Mouse (Mus musculus) hindbrain, embryonic 10.5 days (tissue): Measurements from ENCODE around the gene Vps11. TPM values are rescaled to one million over a fixed set of nuclear protein-coding genes. Genes with fewer than 3 reads are reported as not detected.
"Not testable (repeated sequence)": the region's sequence is repeated elsewhere in the genome, so short reads cannot be mapped to it uniquely, and the experiment has no call there.

Experiments
- DNase-seq: peaks from one replicate; pipeline ENCODE4 v3.0.0-alpha.2; 2017; ENCODE audit warnings: low spot score
- H3K27ac ChIP-seq: fragments of 300-500 bp; sonication (generic); 2 replicates; pipeline ENCODE4 v1.5.1; 2016; ENCODE audit warnings: mild to moderate bottlenecking, moderate library complexity
- H3K27me3 ChIP-seq: fragments of 300-500 bp; sonication (generic); 2 replicates; pipeline ENCODE4 v1.6.1; 2016; ENCODE audit warnings: mild to moderate bottlenecking; ENCODE audit not compliant: poor library complexity, insufficient read depth, severe bottlenecking
- H3K36me3 ChIP-seq: fragments of 300-500 bp; sonication (generic); 2 replicates; pipeline ENCODE4 v1.6.1; 2016; ENCODE audit warnings: mild to moderate bottlenecking, moderate library complexity
- H3K4me1 ChIP-seq: fragments of 300-500 bp; sonication (generic); replicated peaks from 2 replicates; pipeline ENCODE4 v1.6.1; 2016; ENCODE audit warnings: mild to moderate bottlenecking
- H3K4me3 ChIP-seq: fragments of 300-500 bp; sonication (generic); 2 replicates; pipeline ENCODE4 v1.5.1; 2016; ENCODE audit warnings: mild to moderate bottlenecking, moderate library complexity
- H3K9me3 ChIP-seq: fragments of 300-500 bp; sonication (generic); 2 replicates; pipeline ENCODE4 v1.6.1; 2016; ENCODE audit warnings: mild to moderate bottlenecking, moderate library complexity
- WGBS: fragments of 180-500 bp; shearing (Covaris S2); methylation state at CpG from one replicate; pipeline ENCODE4 v1.1.7; 2016; 5-methylcytosine and 5-hydroxymethylcytosine counted together
- polyA plus RNA-seq: library from polyadenylated mRNA; unstranded; fragments of >200 nt; fragmentation: Nextera tagmentation; extraction: Ambion mirVana; gene quantifications from 2 replicates; pipeline ENCODE4 v1.2.1, GENCODE M21; 2016

The Vps11 gene
- polyA plus RNA-seq, 1 experiment from 2014 or later = 34.8 TPM

GRCm38 (mm10) chr9:44338574-44338973, 22.9 kb downstream of the Vps11 start:
- Histone ChIP-seq H3K36me3 (peaks cover 65% of the 10 kb centered on the region), H3K27ac (no peak overlapping the region), H3K9me3 (0 out of 2 replicates have a peak, but pooled peaks cover 4% of the 10 kb centered on the region), H3K27me3 (no peaks in the 10 kb centered on the region), H3K4me3 (no peak overlapping the region), H3K4me1 (peaks cover 34% of the 10 kb centered on the region)
- DNase-seq = no peak
- 83% methylated on average over 5 of the region's 5 CpGs for WGBS

- no peaks in the 10 kb centered on the region for H3K27me3 ChIP-seq
- H3K36me3 ChIP-seq = peaks cover 75% of the 10 kb centered on the region
- peaks cover 24% of the 10 kb centered on the region for H3K4me1 ChIP-seq
- H3K4me3 ChIP-seq = peak overlapping the region; percentile 99
- DNase-seq = peak; percentile 34
- WGBS = 72% methylated on average over 9 of the region's 9 CpGs
- peak overlapping the region; percentile 40; the same call in 1 of the 2 replicates for H3K27ac ChIP-seq
- H3K9me3 ChIP-seq = peaks cover 11% of the 10 kb centered on the region
Measured at GRCm38 (mm10) chr9:44337436-44338169, 23.9 kb downstream of the Vps11 start.

GRCm38 (mm10) chr9:44336964-44337363, 24.5 kb downstream of the Vps11 start:
- 79% methylated on average over 3 of the region's 3 CpGs for WGBS
- peak overlapping the region; percentile 99 for H3K4me3 ChIP-seq
- H3K36me3 ChIP-seq = peaks cover 77% of the 10 kb centered on the region
- H3K27ac ChIP-seq = peak overlapping the region; percentile 40; the same call in 1 of the 2 replicates
- no peaks in the 10 kb centered on the region for H3K27me3 ChIP-seq
- no peak for DNase-seq
- H3K4me1 ChIP-seq = peaks cover 18% of the 10 kb centered on the region
- H3K9me3 ChIP-seq = peaks cover 11% of the 10 kb centered on the region

- H3K4me3 ChIP-seq = peak overlapping the region; percentile 99
- peaks cover 77% of the 10 kb centered on the region for H3K36me3 ChIP-seq
- H3K4me1 ChIP-seq = peaks cover 15% of the 10 kb centered on the region
- DNase-seq, H3K27me3 ChIP-seq: not testable (repeated sequence)
- H3K9me3 ChIP-seq = peaks cover 11% of the 10 kb centered on the region
- WGBS = 39% methylated on average over 4 of the region's 4 CpGs
- H3K27ac ChIP-seq = peak overlapping the region; percentile 40; the same call in 1 of the 2 replicates
Measured at GRCm38 (mm10) chr9:44336513-44336912, 25.0 kb downstream of the Vps11 start.

- DNase-seq = no peak
Measured at GRCm38 (mm10) chr9:44336093-44336406, 25.4 kb downstream of the Vps11 start.

GRCm38 (mm10) chr9:44335331-44336092, 26.0 kb downstream of the Vps11 start:
- Histone ChIP-seq H3K27ac (peak overlapping the region; percentile 99), H3K36me3 (peaks cover 77% of the 10 kb centered on the region), H3K4me1 (peaks cover 15% of the 10 kb centered on the region), H3K4me3 (peak overlapping the region; percentile 99), H3K27me3 (no peaks in the 10 kb centered on the region), H3K9me3 (peaks cover 11% of the 10 kb centered on the region)
- peak; percentile 56 for DNase-seq
- under 1% methylated on average over 50 of the region's 50 CpGs for WGBS

More at GRCm38 (mm10) chr9:44336093-44336406, 25.4 kb downstream of the Vps11 start:
- Histone ChIP-seq H3K27me3 (no peaks in the 10 kb centered on the region), H3K9me3 (peaks cover 11% of the 10 kb centered on the region), H3K4me1 (peaks cover 15% of the 10 kb centered on the region), H3K4me3 (peak overlapping the region; percentile 99), H3K36me3 (peaks cover 77% of the 10 kb centered on the region), H3K27ac (peak overlapping the region; percentile 99)
- WGBS = 4% methylated on average over 5 of the region's 5 CpGs

GRCm38 (mm10) chr9:44334396-44335330, 26.8 kb downstream of the Vps11 start, which contains the start of gene H2afx:
TSS of gene H2afx (plus strand) at chr9:44334694.
- H3K4me3 ChIP-seq = peak within 1 kb of the TSS; percentile 99
- H3K27me3 ChIP-seq = no peaks in the 10 kb centered on the region
- H3K36me3 ChIP-seq = peaks cover 78% of the 10 kb centered on the region
- WGBS = under 1% methylated on average over 91 of the region's 91 CpGs
- H3K4me1 ChIP-seq = peaks cover 15% of the 10 kb centered on the region
- H3K27ac ChIP-seq = peak within 1 kb of the TSS; percentile 99
- H3K9me3 ChIP-seq = peaks cover 11% of the 10 kb centered on the region
- peak; percentile 99 for DNase-seq

GRCm38 (mm10) chr9:44332918-44333638, 28.4 kb downstream of the Vps11 start:
- Histone ChIP-seq H3K27ac (peak overlapping the region; percentile 99), H3K9me3 (peaks cover 11% of the 10 kb centered on the region), H3K27me3 (no peaks in the 10 kb centered on the region), H3K4me1 (peaks cover 16% of the 10 kb centered on the region), H3K36me3 (peaks cover 78% of the 10 kb centered on the region), H3K4me3 (no peak overlapping the region)
- WGBS = 95% methylated on average over 13 of the region's 13 CpGs
- no peak for DNase-seq

GRCm38 (mm10) chr9:44330736-44331135, 30.7 kb downstream of the Vps11 start:
- Histone ChIP-seq H3K4me1 (peaks cover 17% of the 10 kb centered on the region), H3K27me3 (no peaks in the 10 kb centered on the region), H3K36me3 (peaks cover 63% of the 10 kb centered on the region), H3K9me3 (peaks cover 11% of the 10 kb centered on the region), H3K27ac (no peak overlapping the region), H3K4me3 (no peak overlapping the region)
- DNase-seq = no peak
- WGBS = 96% methylated on average over 6 of the region's 6 CpGs

- H3K27ac ChIP-seq = peak overlapping the region; percentile 97; the same call in 1 of the 2 replicates
- H3K36me3 ChIP-seq = peaks cover 51% of the 10 kb centered on the region
- peak overlapping the region; percentile 87 for H3K4me3 ChIP-seq
- H3K27me3 ChIP-seq = no peaks in the 10 kb centered on the region
- DNase-seq = no peak
- H3K9me3 ChIP-seq = peaks cover 1% of the 10 kb centered on the region; the same call in 1 of the 2 replicates
- H3K4me1 ChIP-seq = peaks cover 19% of the 10 kb centered on the region
- WGBS = 93% methylated on average over 5 of the region's 5 CpGs
Measured at GRCm38 (mm10) chr9:44327926-44328325, 33.5 kb downstream of the Vps11 start.

- Histone ChIP-seq H3K36me3 (peaks cover 44% of the 10 kb centered on the region), H3K27me3 (no peaks in the 10 kb centered on the region), H3K9me3 (no peaks in the 10 kb centered on the region), H3K4me1 (peaks cover 19% of the 10 kb centered on the region), H3K27ac (peak overlapping the region; percentile 97), H3K4me3 (peak overlapping the region; percentile 87)
- DNase-seq = no peak
- WGBS = under 1% methylated on average over 22 of the region's 22 CpGs
Measured at GRCm38 (mm10) chr9:44327064-44327711, 34.3 kb downstream of the Vps11 start.
